Mouse (Mus musculus) forelimb bud, embryonic 11.5 days (tissue): ENCODE data around the gene Klhl40.

ENCODE experiments used
- DNase-seq: peaks from one replicate; pipeline ENCODE4 v3.0.0-alpha.2; 2012; ENCODE audit warnings: low read depth, low spot score

The Klhl40 gene

DNA sequence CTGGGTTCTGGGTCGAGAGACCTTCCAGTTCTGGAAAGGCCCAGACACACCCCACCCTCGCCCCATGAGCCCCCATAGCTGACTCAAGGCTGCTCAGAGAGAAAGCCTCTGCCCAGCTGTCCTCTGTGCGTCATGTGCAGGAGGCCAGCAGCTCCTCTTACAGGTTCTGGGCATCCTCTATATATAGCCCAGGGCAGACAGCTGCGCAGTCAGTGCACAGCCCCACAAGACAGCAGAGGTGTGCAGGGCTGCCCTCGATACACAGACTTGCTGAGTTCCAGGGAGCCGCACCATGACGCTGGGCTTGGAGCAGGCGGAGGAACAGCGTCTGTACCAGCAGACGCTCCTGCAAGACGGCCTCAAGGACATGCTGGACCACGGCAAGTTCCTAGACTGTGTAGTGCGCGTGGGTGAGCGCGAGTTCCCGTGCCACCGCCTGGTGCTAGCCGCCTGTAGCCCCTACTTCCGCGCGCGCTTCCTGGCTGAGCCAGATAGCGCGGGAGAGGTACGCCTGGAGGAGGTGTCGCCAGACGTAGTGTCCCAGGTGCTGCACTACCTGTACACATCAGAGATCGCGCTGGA, at the start of gene Klhl40:
Klhl40 (plus strand) TSS at position 124 of the 582 bp plus-strand sequence.
- no peak for DNase-seq

DNA sequence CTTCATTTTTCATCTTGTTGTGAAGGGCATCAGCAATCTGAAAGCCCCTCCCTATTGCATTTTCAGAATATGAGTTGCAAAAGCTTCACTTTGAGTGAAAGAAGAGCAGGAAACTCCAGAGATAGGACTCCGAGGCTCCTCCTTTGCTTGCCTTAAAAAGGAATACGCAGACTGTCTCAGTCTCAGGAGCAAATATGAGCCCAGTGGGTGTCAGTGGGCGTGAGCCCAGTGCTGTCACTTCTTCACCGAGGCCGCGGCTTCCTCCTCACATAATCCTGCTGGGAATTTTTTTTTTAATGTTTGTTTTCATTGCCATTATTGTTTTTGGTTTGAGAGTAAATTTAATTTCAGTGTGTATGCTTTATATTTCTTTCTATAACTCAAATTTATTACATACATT, 36.9 kb upstream of the Klhl40 start:
- DNase-seq = no peak

DNA sequence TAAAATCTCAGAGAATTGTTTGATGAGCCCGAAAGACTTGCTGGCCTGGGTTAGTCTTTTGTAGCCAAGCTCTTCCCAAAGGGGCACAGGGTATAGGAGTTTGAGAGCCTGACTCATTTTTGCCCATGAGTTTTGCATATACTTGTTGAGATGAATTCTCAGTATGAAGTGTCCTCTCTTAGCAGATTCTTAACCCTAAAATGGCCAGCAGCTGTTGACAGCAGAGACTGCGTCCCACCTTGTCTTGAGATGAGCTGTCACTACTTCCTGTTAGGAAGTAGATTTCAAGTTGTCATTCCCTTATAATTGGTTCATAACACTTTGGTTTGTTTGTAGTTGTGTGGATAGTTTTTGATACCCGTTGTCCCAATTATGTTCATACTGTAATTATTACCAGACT, 36.2 kb upstream of the Klhl40 start:
- DNase-seq = no peak

DNA sequence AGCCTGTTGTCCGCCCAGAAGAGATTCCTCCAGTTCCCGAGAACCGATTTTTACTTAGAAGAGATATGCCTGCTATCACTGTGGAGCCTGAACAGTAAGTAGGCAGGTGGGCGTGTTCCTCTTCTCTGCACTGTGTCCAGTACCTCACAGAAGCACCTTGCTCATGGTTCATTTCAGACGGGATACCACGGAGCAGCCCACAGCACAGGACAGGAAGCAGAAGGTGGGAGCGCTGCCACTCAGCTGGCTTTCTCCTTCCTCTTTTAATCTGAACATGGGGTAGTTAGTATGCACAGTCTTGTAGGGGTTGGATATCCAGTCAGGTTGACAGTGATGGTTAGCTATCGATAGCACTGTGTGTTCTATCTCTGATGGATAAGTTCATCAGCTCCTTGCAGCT, 33.4 kb upstream of the Klhl40 start:
- DNase-seq = no peak

DNA sequence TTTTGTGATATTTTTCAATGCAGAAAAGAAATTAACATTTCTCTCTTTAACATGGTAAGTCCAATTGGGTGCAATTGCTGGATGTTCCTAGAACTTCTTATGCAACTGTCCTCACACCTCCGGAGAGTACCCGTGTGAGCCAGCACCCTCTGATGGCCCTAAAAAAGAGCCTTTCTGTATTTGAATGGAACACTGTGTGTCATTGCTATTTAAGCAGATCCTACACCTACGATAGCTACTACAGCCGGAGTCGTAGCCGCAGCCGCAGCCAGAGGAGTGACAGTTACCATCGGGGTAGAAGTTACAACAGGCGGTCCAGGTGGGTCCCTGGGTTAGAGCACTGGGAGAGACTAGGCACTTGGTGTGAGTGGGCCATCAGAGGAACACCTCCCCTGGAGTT, 24.6 kb upstream of the Klhl40 start:
- no peak for DNase-seq

DNA sequence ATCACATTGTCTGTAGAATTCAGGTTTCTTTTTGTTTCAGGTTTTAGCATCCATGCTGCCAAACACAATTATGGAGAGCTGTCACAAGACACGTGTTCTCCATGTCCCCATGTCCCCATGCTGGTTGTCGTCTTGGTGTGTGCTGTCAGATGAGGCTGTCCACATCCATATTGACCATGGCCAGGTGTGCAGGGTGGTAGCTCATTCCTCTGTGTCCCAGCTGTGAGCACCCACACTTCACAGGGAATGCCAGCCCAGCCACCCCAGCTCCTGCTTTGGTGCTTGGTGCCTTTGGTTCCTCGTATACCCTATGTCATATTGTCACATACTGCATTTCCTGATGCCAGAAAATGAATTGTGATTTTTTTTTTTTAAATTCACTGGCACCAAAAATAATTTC, 22.8 kb upstream of the Klhl40 start:
- no peak for DNase-seq

DNA sequence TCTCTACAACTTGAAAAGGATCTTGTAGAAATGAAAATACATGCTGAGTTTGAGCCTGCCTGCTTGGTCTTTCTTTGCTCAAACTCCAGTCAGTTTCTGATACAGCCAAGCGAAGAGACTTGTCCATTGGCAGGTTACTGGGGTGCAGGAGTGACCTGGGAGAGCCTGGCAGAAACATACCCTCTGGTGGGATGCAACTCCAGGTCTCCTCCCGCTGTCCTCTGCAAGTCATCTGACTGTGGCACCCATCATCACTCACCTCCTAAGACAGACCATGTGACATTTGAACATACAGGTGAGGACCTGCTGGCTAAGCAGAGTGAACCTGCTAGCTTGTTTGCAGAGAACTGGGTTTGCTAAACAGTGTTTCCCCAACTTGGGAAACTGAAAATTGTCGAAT, 20.6 kb upstream of the Klhl40 start:
- DNase-seq = no peak

DNA sequence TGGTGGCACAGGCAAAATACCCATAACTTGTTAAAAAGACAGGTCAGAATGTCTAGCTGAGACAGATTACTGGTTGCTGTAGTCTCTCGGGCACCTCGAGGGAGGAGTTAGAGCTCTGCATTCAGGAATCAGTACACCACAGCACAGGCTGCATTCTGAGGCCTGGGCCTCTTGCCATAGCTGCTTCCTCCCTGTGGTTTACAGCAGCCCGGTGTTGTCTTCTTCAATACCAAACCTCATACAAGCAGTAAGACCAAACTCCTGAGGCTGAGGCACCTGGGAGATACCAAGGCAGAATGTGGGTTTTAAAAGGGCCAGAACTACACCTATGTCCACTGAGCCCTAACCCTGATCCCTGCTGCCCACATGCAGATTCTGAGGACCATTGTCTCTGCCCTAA, 20.0 kb upstream of the Klhl40 start:
- DNase-seq = peak; percentile 14

DNA sequence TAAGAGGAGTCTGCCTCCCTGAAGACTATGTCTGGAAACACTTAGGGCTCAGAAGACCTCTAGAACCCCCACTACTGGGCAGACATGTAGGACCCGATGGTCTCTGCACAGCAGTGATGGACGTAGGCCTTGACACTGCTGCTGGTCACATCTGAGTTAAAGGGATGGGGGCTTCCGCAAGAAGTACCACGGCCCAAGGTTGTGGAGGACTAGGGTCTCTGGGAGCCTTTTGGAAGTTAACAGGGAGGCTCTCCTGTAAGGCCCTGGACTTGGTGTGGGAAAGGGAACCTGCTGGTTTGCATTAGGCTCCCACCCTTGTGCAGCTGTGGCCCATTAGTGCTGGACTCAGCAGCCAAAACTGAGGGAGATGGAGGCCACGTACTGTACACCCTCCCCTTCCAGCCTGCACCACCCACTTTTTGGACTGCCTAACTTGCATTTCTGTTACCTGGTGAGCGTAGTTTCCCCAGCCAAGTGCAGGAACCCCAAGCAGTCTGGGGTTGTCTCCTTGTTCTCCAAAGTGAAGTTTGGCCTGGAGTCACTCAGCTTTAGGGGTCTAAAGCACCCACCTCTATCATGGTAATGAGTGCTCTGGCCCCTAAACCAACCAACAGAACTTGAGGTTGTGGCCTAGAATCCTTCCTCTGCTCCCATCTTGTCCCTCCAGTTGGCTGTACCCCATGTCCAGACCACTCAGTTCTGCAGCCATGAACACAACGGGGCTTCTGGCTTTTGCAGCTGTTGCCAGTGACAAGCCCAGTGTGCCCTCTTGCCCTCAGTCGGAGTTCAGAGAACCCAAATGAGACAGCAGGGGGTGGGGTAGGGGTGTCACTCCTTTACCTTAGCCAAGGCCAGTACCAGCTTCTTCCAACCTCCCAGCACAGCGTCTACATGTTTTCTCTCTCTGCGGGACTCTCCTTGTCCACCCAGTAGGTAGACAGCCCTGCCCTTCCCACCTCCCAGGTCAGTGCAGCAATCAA, 19.3 kb upstream of the Klhl40 start:
- DNase-seq = peak; percentile 61

DNA sequence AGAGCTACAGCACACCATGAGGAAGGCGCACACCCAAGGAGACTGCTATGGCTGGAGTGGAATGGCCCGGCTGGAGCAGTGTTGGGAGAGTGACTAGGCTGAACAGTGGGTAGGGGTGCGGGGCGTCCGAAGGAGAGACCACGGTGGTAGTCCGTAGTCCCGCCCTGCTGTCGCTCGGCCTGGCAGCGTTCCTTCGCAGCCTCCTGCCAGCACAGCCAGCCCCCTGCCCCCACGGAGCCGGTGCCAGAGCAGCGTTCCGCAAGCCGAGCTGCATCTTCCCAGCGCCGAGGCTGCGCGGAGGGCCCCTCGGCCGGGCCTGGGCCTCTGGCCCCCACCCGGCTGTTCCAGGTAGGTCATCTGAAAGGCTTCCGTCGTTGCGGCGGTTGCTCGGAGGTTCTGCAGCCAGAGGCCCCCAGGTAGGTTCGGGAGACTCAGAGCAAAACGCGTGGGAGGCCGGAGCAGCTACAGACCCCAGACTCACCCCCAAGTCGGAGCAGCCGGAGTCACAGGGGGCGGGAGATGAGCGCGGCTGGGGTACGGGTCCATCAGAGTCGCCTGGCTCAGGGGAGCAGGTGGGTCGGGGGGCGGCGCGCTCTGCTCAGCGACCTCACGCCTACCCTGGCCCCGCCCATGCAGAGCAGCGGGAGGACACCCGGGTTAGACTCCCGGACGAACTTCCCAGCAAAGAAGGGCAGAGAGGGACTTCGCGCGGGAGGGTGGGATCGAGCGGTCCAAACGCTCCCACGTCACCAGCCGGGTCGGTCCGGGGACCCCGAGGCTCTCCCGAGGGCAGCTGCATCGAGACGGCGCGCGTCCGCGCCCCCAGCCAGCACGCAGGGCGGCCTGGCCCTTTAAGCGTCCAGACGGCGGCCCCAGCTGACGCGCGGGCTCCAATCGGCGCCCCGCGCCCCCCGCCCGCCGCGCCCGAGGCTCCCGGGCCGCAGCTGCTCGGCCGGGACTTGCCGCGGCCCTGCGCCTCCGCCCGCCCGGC, 18.0 kb upstream of the Klhl40 start, which contains the start of gene Zfp651:
Zfp651 (plus strand) TSS at position 240 of the 991 bp plus-strand sequence.
- peak; percentile 70 for DNase-seq

DNA sequence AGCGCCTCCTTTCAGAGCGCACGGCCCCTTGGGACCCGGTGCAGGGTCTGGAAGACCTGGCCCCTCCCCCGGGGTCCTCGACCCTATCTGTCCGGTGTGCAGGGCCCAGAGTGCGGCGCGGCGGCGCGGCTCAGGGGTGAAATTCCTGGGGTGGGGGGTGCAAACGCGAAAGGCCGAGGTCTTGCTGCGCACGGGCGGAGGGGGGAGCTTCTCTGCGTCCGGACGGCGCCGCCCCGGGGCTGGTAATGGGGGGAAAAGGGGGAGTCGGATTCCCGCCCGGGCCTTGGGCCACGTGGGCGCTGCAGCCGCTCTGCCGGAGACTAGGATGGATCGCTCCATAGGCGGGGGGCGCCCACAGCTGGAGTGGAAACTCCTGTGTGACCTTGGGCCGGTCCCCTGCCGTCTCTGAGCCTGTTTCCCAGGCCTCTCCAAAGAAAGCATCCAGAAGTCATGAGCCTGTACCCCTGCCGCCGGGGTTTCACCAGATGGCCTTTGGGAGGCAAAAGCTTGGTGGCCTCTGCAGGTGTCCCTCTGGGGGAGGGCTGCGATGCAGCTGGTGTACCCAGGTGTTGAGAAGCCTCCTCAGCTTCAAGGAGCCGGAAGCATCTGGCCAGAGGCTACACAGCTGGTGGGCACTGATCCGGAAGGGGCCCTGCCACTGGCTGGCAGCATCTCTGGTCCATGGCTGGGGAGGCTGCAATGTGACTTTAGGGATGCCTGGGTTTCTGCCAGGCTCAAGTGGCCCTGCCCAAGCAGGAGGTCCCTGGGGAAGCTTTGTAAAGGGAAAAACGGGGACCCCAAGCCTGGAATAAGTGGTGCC, 16.9 kb upstream of the Klhl40 start:
- DNase-seq = peak; percentile 86

DNA sequence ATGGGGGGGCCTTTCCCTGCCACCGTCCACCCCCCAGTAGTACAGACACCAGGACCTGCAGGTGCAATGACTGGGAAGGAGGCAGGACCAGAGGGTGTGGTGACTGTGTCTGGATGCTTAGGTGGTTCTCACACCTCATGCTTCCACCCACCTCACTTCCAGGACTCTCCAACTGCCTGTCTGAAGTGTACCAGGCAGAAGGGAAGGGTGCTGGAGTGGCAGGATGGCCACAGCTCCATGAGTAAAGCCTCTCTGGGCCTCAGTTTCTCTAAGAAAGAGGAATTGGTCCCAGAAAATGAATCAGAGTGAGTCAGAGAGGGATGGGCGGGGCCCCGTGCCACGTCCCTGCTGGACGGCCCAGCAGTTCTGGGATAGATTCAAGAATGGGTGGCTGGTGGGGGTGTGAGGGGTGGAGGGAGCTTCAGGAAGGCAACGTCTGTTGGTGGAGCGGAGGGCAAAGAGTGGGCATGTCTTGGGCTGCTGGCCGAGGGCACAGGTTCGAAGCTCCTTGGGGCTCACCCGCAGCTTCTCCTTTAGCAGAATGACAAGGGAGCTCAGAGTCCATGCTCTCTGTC, 16.2 kb upstream of the Klhl40 start:
- DNase-seq = no peak

DNA sequence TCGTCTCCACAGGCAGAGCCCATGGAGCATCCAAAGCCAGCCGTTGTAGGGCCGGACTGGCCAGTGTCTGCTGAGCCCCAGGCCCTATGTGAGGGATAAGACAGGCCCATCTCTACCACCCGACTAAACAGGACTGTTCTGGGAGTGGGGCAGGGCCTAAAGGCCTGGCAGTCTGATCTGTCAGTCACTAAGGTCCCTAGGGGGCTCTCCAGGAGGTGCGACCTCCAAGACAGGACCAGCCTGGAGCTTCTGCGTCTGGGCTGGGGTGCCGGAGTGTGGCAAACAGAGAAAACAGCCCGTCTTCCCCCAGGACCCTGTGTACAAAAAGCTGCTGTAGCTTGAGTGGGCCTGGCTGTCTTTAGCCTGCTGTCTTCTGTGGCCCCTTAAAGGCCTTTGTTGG, 15.6 kb upstream of the Klhl40 start:
- DNase-seq = no peak

DNA sequence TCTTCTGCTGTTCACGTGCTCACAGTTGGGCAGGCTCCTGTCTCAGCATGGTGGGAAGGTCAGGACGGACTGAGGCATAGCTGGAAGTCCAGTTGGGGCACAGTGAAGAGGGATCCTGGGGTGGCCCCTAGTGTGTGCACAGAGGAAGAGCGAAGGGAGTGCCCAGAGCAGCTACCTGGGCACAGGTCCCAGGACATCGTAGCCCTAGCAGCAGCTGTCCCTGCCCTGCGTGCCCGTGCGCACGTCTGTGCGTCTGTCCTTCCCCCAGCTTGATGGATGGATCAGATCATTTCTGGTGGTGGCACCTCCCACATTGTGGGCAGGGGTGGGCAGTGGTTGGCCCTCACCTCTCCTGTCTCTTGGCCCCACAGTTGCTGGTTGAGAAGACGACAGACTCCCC, 15.2 kb upstream of the Klhl40 start:
- DNase-seq = no peak

DNA sequence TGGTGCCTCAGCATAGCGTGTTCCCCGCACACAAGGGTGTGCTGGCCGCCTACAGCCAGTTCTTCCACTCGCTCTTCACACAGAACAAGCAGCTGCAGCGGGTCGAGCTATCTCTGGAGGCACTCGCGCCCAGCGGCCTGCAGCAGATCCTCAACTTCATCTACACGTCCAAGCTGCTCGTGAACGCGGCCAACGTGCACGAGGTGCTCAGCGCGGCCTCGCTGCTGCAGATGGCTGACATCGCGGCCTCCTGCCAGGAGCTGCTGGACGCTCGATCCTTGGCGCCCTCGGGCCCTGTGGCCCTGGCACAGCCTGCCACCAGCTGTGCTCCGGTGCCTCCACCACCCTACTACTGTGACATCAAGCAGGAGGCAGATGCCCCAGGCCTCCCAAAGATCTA, 14.6 kb upstream of the Klhl40 start:
- no peak for DNase-seq

DNA sequence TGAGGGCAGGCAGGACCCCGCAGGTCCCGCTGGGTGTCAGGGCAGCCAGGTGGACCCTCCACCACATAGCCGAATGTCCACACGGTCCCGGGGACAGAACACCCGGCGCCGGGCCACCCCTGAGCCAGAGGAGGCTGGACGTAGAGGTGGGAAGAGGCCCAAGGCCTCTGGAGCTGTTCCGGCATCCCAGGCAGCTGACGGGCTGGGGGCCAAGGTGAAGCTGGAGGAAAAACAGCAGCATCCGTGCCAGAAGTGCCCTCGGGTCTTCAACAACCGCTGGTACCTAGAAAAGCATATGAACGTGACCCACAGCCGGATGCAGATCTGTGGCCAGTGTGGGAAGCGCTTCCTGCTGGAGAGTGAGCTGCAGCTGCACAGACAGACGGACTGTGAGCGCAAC, 13.7 kb upstream of the Klhl40 start:
- no peak for DNase-seq

DNA sequence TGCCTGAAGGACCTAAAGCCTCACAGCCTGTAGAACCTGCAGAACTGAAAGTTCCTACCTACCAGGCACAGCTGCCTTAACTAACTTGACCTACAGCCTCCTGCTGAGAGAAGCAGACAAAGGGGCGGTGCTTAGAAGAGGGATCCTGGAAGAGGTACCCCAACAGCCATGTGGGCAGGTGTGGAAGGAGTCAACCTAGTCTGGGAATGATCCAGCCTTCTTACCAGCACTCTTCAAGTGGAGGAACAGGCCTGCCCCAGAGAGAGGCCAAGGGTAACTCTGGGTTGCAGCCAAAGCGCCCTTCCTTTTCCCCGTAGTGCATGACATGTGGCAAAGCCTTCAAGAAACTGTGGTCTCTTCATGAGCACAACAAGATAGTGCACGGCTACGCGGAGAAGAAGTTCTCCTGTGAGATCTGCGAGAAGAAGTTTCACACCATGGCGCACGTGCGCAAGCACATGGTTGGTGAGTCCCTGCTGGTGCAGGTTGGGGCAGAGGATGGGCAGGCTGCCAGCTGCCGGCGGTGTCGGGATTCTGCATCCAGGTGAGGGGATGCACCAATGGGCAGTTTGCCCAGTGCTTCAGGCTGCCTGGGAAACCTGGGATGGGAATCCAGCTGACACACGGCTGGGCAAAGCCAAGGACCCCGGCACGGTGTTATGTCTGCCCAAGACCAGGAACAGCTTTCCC, 12.1 kb upstream of the Klhl40 start:
- DNase-seq = no peak

DNA sequence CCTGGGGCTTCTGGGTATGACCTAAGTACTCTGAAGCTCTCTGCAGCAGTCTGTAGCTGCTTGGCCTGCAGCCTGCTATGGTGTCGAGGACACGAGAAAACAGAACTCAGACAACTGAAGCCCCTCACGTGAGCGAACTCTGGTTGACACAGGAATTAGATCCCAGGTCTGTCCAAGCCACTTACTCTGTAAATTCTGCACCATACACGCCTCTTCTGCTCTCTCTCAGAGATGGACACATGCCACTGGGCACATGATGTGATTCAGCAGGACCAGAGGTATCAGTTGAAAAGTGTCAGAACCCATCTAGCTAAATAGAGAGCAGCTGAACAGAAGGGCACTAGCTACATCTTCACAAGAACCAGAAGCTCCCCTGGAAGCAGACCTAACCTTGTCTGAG, 5.0 kb upstream of the Klhl40 start:
- DNase-seq = no peak

DNA sequence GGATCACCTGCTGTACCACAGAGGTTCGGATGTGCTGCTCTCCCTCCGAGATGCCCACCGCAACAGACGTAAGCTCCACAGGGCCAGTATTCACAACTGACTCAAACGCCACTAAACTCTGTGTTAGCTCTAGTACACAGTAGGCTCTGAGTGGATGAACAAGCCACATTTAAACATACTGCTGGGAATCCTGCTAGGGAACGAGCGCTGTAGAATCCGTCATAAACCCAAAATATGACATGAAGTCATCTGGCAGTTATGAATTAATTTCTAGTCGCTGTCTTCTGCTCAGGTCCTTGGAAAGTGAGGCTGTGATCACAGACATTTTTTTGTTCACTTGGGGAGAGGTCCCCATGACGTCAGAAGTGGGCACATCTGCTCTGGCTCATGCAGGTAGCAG, 1.5 kb upstream of the Klhl40 start:
- DNase-seq = no peak

DNA sequence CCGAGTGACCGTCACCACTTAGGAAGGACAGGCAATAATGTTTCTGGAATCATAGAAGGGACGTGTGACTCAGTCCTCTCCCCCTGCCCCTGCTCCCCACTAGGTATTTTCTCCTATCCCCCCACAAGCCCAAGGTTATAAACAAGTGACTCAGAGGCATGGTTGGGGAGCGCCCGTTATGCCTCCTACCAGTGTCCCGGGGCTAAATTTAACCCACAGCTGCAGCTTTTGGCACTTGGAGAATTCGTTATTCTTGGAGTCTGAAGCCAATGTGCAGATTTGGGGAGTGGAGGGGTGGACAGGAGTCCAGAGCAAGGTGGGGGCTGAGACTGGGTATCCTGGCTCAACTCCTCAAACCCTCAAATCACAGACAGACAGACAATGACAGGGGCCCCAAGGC, 896 bp upstream of the Klhl40 start:
- DNase-seq = no peak
